Mouse (Mus musculus) heart, adult 11 months (tissue): ENCODE results near the gene Maml3.
A peak's percentile ranks its signal among the peaks of the same experiment; 100 is the strongest.

Experiments used
- DNase-seq: peaks from one replicate; pipeline ENCODE4 v3.0.0; 2022

Maml3 gene

DNA sequence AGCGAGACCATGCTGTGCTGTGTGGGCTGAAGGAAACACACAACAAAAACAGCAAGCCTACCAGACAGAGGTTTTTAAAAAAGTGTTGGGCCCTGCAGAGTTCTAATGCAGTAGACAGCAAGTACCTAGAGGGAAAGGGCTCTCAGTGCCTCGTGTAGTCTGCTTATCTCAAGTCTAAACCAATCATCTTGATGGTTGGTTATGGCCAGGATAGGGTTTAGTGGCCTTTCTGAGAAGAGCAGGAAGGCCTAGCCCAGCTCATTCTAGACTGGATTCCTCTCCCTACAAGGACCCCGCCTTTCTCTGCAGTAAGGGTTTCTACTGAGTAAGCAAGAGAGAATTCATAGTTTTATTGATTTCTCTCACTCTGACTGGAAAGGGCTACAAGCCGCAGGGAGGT, 61.0 kb downstream of the Maml3 start:
- peak; percentile 61 for DNase-seq

DNA sequence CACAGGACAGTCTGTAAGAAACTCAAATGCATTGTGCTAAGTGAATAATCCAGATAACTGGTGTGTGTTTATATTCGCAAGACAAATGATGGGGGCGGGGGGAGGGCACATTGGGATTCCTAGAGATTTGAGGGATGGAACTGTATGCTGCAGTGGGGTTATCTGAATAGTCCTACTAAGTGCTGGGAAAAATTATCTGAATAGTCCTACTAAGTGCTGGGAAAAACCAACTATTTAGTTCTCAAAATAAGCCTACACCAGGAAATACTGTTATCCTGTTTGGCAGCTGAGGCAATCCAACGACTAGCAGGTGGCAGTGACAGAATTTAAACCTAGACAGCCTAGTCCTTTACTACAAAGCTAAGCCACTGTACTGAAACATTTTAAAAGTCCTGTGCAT, 62.2 kb downstream of the Maml3 start:
- DNase-seq, result no peak

DNA sequence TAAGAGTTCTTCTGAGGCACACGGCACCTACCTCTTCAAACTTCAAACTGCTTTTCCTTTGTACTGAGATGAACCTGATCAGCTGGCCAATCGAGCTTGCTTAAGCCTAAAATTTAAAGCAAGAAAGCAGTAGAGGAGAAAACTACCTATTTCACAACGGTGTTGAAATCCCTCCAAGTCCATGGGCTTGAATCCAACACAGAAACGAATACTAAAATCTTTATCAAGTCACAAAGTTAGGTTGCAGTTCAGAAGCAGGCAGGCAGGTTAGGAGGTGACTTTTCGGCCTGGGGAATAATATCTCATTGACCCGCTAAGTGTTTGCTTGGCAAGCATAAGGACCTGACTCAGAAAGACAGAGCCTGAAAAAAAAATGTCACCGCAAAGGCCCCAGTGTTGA, 64.9 kb downstream of the Maml3 start:
- no peak for DNase-seq

DNA sequence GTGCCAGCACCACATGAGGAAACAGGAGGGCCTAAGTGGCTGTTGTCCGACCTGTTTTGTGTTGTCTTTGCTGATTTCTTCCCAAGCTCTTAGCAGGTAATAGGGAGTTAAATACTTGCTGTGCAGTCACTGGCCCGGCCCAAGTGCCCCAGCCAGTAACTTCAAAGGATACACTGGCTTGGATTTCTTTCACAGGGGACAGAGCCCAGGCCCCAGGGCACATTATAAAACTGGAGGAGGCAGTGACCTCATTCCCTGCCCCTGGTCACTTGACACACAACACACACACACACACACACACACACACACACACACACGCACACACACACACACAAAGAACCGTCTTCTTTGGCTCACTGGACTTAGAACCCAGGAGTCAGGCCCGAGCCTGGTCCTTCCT, 67.6 kb downstream of the Maml3 start:
- peak; percentile 66 for DNase-seq

DNA sequence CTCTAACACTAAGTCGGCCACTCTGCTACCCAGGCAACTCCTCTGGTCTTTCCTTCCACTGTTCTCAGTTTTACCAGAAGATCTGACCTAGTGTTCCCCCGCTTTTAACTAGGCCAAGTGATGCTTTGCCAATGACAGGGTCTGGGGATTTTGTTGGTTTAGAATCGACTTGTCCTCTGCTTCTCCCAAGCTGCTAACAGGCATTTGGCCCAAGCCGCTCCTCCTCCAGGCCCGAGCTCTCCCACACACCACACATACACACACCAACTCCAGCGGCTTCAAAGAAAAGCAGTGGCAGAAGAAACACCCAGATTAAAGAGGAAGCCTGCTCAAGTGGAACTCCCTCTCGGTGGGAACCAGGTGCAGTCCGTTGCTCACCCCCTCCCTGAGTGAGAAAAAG, 69.5 kb downstream of the Maml3 start:
- peak; percentile 92 for DNase-seq

DNA sequence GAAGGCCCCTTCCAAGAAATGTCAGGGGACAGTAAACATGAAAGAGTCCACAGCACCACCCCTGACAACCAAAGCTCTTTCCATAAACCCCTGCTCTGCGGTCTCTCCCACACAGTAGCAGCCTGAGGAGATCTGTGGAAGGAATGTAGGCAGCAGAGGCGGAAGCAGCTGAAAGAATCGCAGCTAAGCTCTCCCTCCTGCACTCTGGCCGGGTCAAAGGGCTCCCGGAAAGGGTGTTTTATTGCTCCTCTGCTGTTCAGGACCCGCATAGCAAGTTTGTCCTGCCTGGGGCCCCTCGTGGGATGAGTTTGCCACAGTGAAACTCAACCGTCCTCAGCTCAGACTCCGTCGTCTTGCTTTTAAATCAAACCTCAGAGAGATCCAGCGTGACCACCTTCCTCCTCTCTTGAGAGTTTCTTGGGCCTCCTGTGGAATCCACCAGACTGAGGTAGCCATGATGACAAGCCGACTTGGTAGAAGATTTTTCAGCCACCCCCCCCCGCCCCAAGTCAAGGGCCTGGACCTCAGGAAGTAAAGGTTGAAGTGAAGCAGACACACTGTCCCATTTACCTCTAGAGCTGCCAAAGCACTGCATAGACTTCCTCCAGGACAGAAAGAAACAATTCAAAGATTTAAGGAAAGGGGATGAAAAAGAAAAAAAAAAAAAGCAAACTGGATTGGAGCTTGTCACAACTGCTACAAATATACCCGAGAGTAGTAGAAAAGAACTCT, 70.9 kb downstream of the Maml3 start:
- DNase-seq, result peak; percentile 50

DNA sequence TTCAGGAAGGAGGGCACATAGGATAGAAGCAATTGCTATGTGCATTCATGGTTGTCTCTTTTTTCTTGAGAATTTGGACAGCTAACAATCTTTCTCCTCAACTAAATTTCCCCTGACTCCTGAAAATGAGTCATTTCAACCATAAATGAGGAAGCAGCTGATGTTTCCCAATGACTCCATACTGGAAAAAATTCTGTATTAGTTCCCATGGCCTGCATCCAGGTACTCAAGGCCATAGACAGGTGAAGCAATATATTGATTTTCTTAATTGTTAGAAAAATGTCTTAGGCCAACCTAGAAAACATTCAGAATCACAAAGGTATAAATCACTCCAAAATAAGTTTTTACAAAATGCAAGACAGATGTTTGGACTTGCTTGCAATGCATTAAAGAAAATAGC, 73.5 kb downstream of the Maml3 start:
- no peak for DNase-seq

DNA sequence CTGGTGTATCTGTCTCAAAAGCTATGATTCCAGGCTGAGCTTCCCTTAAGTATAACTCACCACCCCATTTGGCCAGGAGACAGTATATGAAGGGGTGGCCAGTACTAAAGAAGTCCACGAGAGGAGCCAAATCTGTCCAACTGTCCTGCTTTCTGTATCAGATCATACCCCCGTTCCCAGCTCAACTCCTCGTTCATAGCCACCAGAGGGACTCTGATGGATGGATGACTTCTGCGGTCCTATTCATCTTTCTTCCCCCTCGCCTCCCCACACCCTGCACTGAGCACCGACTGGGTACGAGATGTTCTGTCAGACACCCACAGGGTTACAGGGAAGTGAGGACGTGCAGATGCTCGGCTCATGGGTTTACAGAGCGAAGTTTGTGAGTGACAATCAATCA, 74.8 kb downstream of the Maml3 start:
- DNase-seq, result peak; percentile 90

DNA sequence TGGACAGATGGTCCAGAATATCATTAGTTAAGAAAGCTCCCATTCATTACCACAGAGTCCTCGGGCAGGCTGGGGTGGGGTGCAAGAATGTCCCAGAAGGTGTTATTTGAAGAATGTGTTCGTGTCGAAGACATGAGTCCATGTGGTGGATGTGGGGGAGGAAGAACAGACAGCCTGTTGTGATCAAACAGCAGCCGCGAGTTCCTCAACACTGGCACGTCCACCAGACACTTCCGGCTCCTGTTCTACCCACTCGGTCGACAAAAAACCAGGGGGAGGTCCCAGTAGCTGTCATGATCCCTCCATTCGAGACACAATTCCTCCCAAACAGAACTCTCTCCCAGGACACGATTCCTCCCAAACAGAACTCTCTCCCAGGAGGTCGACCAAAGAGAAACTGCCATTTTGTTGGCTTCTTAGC, 75.2 kb downstream of the Maml3 start:
- DNase-seq, result peak; percentile 93

DNA sequence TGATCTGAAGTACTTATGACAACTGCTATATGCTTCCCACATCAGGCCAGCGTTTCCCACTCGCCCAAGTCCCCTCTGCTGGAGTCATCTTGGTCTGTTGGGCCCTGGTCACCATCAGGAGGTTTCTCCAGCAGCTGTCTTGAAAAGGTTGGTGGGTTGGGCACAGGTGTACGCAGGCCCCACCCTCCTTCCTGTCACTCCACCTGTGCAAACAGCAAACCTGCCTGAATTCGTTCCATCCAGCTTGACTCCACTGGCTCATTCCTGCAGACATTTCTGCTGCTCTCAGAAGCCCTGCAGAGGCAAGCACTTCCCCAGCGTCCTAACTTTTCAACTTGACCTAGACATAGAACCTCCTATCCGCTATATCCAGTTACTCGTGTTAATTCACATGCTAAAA, 76.9 kb downstream of the Maml3 start:
- peak; percentile 80 for DNase-seq

DNA sequence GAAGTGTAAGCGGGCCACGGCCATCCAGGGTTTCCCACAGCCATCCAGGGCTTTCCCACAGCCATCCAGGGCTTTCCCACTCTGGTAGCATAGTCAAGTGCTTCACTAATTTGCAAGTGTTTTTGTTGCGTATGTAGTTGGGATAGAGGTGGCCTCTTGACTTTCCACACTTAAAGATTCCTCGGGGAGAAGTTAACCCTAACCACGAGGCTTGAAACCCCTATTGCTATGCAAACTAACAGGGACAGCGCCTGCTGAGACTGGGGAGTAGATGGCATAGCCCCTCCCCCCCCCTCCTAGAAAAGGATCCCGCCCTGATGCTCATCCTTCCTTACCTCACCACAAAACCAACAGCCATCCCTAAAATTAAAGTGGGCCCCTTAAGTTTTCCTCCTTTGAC, 82.4 kb downstream of the Maml3 start:
- DNase-seq, result peak; percentile 73

DNA sequence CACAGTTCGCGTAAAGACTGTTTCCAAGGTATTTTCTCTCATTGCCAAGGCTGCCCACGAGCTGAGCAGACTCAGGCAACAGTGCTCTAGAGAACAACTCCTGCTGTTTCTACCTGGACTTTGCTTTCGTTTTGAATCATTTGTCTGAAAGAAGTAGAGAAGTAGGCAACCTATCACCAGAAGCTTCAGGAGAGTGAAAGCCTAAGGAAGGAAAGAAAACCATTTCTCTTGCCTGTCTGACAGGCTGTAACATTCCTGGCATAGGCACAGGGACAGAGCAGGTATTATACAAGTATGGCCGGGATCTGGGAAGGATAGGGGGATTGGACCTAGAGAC, 86.8 kb downstream of the Maml3 start:
- DNase-seq, result no peak

DNA sequence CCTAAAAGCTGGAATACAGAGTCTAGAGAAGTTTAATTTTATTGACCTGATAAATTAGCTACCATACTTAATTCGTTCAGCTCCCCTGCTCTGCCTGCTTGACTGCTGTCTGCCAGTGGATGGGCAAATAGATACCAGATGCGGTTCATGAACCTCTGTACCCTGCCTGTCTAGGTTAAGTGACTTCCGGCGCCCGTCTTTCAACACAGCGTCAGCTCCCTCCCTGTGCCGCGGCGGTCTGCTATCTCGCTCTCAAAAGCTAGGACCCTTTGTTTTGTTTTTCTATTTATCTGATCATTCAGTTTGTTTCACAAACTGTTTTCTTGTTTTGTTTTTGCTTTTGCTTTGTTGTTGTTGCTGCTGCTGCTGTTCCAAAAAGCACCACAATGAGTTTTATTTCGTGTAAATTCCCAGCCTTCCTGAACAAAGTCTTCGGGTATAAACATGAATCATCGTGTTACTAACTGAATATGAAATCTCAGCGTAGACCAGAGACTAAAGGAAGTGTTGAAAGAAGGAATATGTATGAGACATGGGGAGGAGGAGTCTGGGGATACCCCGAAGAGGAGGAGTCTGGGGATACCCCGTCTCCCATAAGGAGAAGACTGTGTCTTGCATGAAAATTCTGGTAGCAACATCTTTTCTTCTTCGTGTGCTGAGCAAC, 87.3 kb downstream of the Maml3 start:
- peak; percentile 81 for DNase-seq

DNA sequence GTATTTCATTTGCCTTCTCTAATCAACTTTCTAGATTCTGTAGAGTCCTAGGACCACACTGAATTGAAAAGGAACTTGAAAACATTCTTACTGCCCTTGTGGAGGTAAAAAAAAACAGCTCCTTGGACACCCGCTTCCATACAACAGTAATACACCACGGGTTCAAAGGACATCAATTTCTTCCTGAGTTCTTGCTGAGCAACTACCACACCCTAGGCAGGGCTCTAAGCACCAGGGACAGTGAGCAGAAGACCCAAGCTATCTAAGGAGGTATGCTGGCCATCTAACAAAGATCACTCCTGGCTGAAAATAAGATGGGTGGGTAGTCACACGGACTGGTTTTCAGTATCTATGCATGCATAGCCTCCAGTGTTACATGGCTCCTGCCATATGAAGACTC, 88.7 kb downstream of the Maml3 start:
- DNase-seq, result peak; percentile 31

DNA sequence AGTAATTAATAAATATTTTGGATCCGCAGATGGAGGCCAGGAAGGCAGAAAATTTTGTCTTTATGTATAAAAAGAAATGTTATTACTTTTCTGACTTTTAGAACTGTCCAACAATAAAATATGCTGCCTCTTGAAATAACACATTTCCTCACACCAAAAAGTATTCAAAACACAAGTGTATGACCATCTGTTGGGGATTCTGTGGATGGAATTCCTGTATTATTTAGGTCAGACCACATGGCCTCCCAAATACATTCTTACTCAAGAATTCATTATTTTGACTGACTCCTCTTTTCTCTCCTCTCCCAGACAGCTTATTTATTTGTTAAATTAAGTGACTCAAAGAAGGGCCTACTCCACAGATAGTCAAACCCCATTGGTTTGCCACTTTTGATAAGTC, 89.3 kb downstream of the Maml3 start:
- DNase-seq, result no peak

DNA sequence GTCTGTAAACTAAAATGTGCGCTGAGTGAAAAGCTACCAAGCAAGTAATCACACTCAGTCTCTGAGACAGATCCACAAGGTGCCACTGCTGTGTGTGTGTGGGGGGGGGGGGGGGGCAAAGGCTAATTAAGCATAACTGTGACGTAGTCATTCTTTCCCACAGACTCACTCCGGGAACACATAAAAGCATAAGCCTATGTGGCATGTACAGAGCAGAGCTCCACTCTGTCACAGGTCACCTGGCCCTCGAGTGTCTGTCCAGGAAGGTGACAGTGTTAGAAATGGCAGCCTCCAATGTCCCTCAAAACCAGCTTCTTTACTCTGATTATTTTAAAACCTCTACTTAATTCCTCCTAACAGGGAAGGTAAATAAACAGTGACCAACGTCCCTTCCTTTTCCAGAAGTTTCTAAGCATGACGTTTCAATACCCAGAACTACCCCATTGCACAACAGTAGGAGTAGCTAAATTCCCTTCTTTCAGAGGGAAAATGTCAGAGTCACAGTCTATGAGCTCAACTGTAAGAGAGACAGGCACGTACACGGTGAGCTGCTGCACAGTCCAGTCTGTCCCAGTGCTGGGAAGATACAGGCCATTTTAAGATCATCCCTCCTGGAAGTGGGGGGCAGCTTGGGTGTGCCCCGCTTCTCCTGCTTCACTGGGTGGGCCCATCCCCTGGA, 93.7 kb downstream of the Maml3 start:
- peak; percentile 45 for DNase-seq

DNA sequence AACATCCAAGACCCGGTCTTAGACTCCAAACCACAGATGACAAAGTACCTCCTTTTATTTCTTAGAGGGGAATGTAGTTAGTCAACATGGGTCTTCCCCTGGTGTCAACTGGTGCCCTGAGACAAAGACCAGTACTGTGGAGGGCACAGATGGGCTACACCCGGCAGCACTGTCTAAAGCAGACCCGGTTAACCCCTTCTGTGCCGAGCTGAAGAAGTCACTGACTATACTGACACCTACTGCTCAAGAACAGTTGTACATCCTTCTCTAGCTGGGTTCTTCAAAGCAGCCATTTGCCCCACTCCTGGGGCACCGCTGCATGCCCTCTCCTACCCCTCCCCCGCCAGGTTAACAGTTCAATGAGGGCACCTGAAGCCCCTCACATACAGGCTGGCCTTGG, 95.6 kb downstream of the Maml3 start:
- DNase-seq, result peak; percentile 74

DNA sequence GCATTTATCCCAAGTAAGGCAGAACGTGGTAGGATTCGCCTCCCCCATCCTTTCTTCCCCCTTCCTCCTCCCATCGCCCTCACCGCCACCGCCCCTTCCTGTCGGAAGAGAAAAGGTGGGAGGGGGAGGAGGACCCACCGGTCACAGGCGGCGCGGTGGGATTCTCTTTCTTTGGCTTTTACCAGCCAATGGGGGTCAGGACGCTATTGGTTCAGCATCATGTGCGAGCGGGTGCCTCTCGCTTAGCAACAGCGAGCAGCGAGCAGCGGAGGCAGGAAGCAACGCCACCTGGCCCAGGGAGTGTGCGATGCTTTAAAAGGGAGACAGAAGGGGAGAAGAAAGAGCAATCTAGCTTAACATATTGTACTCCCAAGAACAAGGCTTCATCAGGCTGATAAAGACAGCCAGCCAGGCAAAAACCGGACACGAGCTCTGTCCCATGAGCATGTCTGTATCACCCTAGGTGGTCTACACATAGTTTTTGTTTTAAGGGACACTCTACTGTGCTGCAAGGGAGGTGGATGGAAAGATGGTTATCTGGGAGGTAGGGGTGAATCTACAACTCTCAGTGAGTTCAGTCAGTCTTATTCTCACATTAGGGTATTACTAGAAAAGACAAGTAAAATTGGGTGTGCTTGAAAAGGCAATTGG, 97.1 kb downstream of the Maml3 start:
- peak; percentile 95 for DNase-seq

DNA sequence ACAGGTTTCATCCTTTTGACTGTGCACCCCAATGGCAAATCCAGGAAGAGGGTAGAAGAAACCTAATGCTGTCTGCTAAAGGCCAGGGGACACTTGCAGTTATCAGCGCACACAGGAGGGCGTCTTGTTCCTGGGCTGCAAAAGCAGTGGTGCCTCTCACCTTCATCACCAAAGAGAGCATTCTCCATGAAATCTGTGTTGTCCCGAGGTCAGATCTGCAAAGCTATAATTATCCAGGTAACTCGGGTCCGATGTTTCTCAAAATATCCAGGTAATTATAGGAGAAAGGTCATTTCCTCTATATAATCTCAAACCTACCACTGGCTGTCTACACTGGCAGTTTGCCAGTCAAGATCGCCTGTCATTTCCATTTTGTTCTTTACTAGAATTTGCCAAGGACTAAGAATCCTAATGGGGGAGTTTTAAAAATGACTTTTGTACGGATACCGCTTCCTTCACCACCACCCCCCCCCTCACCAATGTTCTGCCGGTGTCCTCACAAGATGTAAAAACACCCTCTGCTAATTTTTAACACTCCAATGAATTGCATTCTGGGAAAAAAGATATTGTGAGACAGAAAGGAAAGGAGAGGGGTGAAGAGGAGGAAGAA, 98.0 kb downstream of the Maml3 start:
- DNase-seq, result peak; percentile 60

DNA sequence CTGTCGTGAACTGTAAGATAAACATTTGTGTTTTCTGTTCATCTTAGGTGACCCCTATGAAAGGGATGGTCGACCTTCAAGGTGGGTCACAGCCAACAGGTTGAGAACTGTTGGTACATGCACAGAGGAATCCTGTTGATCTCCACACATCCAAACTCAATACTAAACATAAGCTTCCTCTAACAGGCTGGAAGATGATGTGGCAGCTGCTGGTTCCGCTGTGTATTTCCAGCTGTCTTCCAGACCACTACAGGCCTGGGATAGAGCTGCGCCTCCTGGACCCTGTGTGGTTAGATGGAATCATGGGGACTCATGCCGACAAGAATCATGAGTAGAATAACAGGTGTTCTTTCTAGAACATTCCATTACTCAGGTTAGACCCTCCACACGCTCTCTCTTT, 101.2 kb downstream of the Maml3 start:
- DNase-seq, result peak; percentile 54

DNA sequence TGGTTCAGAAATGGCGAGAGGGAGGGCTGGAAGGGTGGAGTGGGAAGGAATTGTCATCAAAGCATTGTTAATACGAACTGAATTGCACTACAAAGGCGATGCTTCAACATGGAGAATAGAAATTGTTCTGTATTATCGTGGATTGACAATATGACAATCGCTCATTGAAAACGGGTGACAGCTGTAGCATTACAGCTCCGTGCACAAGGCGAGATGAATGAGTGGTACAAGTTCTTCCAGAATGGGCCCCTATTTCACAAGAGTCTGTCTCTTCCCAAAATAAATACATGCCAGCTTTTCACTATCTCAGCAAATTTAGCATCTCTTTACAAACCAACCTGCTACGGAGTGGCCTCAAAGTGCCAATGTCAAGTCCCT, 103.4 kb downstream of the Maml3 start:
- DNase-seq, result peak; percentile 67

DNA sequence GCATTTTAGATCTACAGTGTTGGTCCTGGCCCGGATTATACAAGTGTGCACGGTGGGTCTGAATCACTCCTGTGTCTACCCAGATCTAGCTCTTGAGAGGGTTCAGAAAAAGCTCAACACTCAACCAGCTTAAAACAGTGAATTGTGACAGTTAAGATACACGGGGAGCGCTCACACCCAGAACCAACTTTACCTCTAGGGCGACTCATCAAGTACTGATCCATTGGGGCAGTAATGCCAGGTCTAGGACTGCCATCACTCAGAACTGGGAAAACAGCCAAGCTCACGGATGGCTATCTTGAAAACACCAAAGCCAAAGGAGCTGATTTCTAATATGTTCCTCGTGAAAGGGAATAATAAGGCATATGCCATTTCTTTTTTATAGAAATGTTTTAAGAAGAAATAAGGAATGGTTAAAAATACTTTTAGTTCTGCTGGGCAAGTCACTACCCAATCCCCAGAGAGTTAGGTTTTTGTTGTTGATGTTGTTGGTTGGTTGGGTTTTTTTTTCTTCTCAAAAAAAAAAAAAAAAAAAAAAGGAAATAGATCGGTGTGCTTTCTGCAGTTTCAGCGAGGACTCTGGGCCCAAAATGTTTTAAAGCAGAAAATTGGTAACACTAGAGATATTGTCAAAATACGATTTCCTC, 103.9 kb downstream of the Maml3 start:
- DNase-seq, result peak; percentile 74
